Mouse (Mus musculus) forebrain, embryonic 14.5 days (tissue): Measurements from ENCODE around the gene Map3k12. TPM values are rescaled to one million over a fixed set of nuclear protein-coding genes. Genes with fewer than 3 reads are reported as not detected.

ENCODE experiments used
- ATAC-seq: fragments of 200-750 bp; cut with Nextera tagmentation; 2 replicates; pipeline ENCODE4 v1.8.0; 2017; ENCODE audit warnings: mild to moderate bottlenecking, moderate library complexity
- DNase-seq: peaks from one replicate; pipeline ENCODE4 v3.0.0-alpha.2; 2015; ENCODE audit warnings: low spot score
- H3K27ac ChIP-seq: fragments of 300-500 bp; sonication (generic); 2 replicates; pipeline ENCODE4 v1.5.1; 2014; ENCODE audit warnings: low read depth, mild to moderate bottlenecking, control low read depth, low read length, moderate library complexity
- H3K27me3 ChIP-seq: fragments of 300-500 bp; sonication (generic); replicated peaks from 2 replicates; pipeline ENCODE4 v1.6.1; 2014; ENCODE audit warnings: low read length, control low read depth, mixed read lengths; ENCODE audit not compliant: control insufficient read depth, insufficient read depth
- H3K36me3 ChIP-seq: fragments of 300-500 bp; sonication (generic); 2 replicates; pipeline ENCODE4 v1.6.1; 2014; ENCODE audit warnings: low read length, control low read depth; ENCODE audit not compliant: control insufficient read depth, insufficient read depth
- H3K4me1 ChIP-seq: fragments of 300-500 bp; sonication (generic); 2 replicates; pipeline ENCODE4 v1.6.1; 2014; ENCODE audit warnings: antibody characterized with exemption, low read length, control low read depth; ENCODE audit not compliant: control insufficient read depth, insufficient read depth
- H3K4me2 ChIP-seq: fragments of 300-500 bp; sonication (generic); 2 replicates; pipeline ENCODE4 v1.6.1; 2014; ENCODE audit warnings: mild to moderate bottlenecking, control low read depth, low read length
- H3K4me3 ChIP-seq: fragments of 300-500 bp; sonication (generic); 2 replicates; pipeline ENCODE4 v1.5.1; 2014; ENCODE audit warnings: low read depth, low read length, control low read depth
- H3K9ac ChIP-seq: fragments of 300-500 bp; sonication (generic); 2 replicates; pipeline ENCODE4 v1.6.1; 2014; ENCODE audit warnings: mild to moderate bottlenecking, low read length, control low read depth, moderate library complexity
- H3K9me3 ChIP-seq: fragments of 300-500 bp; sonication (generic); replicated peaks from 2 replicates; pipeline ENCODE4 v1.6.1; 2016; ENCODE audit warnings: low read length, control low read depth, mixed read lengths; ENCODE audit not compliant: control insufficient read depth
- WGBS: fragments of 180-500 bp; shearing (Covaris S2); extraction: QIAGEN DNeasy Blood & Tissue Kit; methylation state at CpG from one replicate; pipeline ENCODE4 v1.1.7; 2014; 5-methylcytosine and 5-hydroxymethylcytosine counted together
- polyA plus RNA-seq: library from polyadenylated mRNA; unstranded; fragments of >200 nt; fragmentation: Nextera tagmentation; extraction: Ambion mirVana; gene quantifications from 2 replicates; pipeline ENCODE4 v1.2.1, GENCODE M21; 2014

Gene Map3k12
- polyA plus RNA-seq, 1 experiment from 2014 or later: 28.6 TPM

DNA sequence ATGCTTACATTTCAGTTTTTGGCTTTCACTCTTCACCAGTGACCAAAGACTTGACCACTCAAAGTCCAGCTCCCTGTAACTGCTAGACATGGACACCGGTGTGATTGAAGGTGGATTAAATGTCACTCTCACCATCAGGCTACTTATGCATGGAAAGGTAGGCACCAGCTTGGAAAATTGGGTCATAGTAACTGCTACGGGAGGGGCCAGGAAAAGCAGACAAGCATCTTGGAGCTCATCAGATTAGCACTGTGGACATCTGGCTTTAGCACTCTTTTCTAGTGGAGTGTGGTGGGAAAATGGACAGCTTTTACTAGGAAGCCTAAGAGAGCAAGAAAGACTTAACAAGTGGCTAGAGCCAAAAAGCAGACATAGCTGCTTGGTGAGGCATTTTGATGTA lies 43.6 kb downstream of the Map3k12 start:
- peaks cover 14% of the 10 kb centered on the region for H3K4me1 ChIP-seq
- ATAC-seq: no peak
- peaks cover 47% of the 10 kb centered on the region for H3K36me3 ChIP-seq
- no peak overlapping the region for H3K4me3 ChIP-seq
- no peak overlapping the region; the same call in 1 of the 2 replicates for H3K4me2 ChIP-seq
- DNase-seq: no peak
- no peaks in the 10 kb centered on the region for H3K27me3 ChIP-seq
- H3K9me3 ChIP-seq: no peaks in the 10 kb centered on the region
- 72% methylated on average over 2 of the region's 2 CpGs for WGBS
- H3K27ac ChIP-seq: no peak overlapping the region
- H3K9ac ChIP-seq: no peak overlapping the region

DNA sequence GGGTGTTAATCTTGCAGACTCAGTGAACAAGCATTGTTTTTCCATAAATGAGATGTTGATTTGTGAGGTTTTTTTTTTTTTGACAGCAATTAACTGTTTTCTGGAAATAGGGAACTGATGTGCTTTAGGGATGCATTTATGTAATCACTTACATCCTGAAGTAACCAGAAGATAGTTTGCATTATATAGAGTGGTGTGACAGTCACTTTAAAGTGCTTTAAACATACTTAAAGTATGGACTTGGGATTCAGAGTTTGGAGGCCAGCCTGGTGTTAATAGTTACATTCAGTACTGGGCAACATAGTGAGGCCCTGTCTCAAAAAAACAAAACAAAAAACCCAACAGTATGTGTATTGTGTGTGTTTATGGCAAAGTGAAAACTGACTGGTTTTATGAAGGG lies 45.1 kb downstream of the Map3k12 start:
- Histone ChIP-seq H3K4me3 (peak overlapping the region; percentile 83), H3K9me3 (no peaks in the 10 kb centered on the region), H3K27ac (no peak overlapping the region), H3K27me3 (no peaks in the 10 kb centered on the region), H3K4me2 (peak overlapping the region; percentile 71), H3K9ac (peak overlapping the region; percentile 41; the same call in 1 of the 2 replicates), H3K36me3 (peaks cover 32% of the 10 kb centered on the region), H3K4me1 (peaks cover 14% of the 10 kb centered on the region)
- DNase-seq (no peak), ATAC-seq (no peak)

DNA sequence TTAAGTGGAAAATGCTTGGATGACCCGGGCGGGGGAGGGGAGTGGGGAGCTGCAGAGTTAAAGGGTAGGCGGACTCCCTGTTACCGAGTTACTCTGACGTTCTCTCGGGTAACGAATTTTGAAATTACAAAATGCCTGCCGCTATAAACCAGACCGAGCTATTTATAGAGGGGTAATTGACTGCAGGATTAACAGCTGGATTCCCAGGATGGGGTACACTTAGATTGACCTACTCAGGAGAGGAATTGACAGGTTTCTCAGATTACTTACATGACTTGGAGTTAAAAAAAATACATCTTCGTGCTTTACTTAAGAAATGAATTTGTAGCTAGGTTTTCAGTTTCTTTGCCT lies 45.6 kb downstream of the Map3k12 start:
- DNase-seq: no peak
- H3K36me3 ChIP-seq: peaks cover 27% of the 10 kb centered on the region
- peaks cover 14% of the 10 kb centered on the region for H3K4me1 ChIP-seq
- peak overlapping the region; percentile 71 for H3K4me2 ChIP-seq
- no peak for ATAC-seq
- H3K4me3 ChIP-seq: peak overlapping the region; percentile 83
- under 1% methylated on average over 10 of the region's 10 CpGs for WGBS
- H3K9me3 ChIP-seq: no peaks in the 10 kb centered on the region
- no peaks in the 10 kb centered on the region for H3K27me3 ChIP-seq
- peak overlapping the region; percentile 96 for H3K27ac ChIP-seq
- H3K9ac ChIP-seq: peak overlapping the region; percentile 94

GRCm38 (mm10) chr15:102470605-102471294 lies 46.1 kb downstream of the Map3k12 start:
- ATAC-seq: peak; percentile 72
- Histone ChIP-seq H3K4me3 (peak overlapping the region; percentile 83), H3K9ac (peak overlapping the region; percentile 94), H3K4me1 (peaks cover 14% of the 10 kb centered on the region), H3K27me3 (no peaks in the 10 kb centered on the region), H3K4me2 (peak overlapping the region; percentile 71), H3K27ac (peak overlapping the region; percentile 96), H3K9me3 (no peaks in the 10 kb centered on the region), H3K36me3 (peaks cover 22% of the 10 kb centered on the region)
- WGBS: 1% methylated on average over 34 of the region's 67 CpGs
- peak; percentile 84 for DNase-seq

DNA sequence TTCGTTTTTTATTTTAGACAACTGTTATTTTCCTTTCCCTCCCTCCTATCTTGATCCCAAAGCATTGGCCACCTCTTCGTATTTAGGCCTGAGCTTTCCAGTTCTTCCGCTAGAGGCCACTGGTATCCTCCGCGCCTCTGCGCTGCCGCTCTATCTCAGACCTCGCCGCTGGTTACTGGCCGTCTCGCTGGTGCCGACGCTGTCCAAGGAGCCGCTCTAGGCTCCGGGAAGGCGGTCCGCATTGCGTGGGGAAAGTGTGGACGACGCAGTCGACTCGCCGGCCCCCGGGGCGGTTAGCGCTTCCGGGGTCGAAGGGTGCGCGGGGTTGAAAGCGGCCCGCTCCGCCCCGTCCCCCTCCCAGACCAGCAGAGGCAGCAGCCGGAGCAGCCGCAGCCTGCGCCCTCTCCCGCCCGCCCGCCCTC lies 46.7 kb downstream of the Map3k12 start, which contains the start of gene Pcbp2:
Pcbp2 (plus strand) TSS at position 357 of the 422 bp plus-strand sequence.
- DNase-seq (peak; percentile 99), ATAC-seq (peak; percentile 99)
- H3K9me3 ChIP-seq: no peaks in the 10 kb centered on the region
- peaks cover 17% of the 10 kb centered on the region for H3K36me3 ChIP-seq
- no peaks in the 10 kb centered on the region for H3K27me3 ChIP-seq
- H3K4me2 ChIP-seq: peak within 1 kb of the TSS; percentile 71
- peak within 1 kb of the TSS; percentile 94 for H3K9ac ChIP-seq
- WGBS: under 1% methylated on average over 34 of the region's 40 CpGs
- H3K4me3 ChIP-seq: peak within 1 kb of the TSS; percentile 83
- peaks cover 14% of the 10 kb centered on the region for H3K4me1 ChIP-seq
- peak within 1 kb of the TSS; percentile 96 for H3K27ac ChIP-seq

GRCm38 (mm10) chr15:102468675-102469370 lies 48.0 kb downstream of the Map3k12 start:
- Histone ChIP-seq H3K9me3 (no peaks in the 10 kb centered on the region), H3K4me3 (no peak overlapping the region), H3K9ac (no peak overlapping the region), H3K36me3 (peaks cover 3% of the 10 kb centered on the region), H3K27me3 (no peaks in the 10 kb centered on the region), H3K4me1 (peaks cover 14% of the 10 kb centered on the region), H3K4me2 (no peak overlapping the region), H3K27ac (no peak overlapping the region)
- DNase-seq (no peak), ATAC-seq (no peak)
- 95% methylated on average over 9 of the region's 9 CpGs for WGBS

- DNase-seq (peak; percentile 34), ATAC-seq (no peak)
- H3K27me3 ChIP-seq: no peaks in the 10 kb centered on the region
- no peak overlapping the region for H3K4me3 ChIP-seq
- peaks cover 2% of the 10 kb centered on the region; the same call in 1 of the 2 replicates for H3K4me1 ChIP-seq
- no peak overlapping the region for H3K9ac ChIP-seq
- H3K9me3 ChIP-seq: no peaks in the 10 kb centered on the region
- 0 out of 2 replicates have a peak, but pooled peaks cover 2% of the 10 kb centered on the region for H3K36me3 ChIP-seq
- no peak overlapping the region for H3K4me2 ChIP-seq
- no peak overlapping the region for H3K27ac ChIP-seq
Observed at GRCm38 (mm10) chr15:102463666-102464065, 53.2 kb downstream of the Map3k12 start.

- Histone ChIP-seq H3K9me3 (no peaks in the 10 kb centered on the region), H3K4me1 (peaks cover 2% of the 10 kb centered on the region; the same call in 1 of the 2 replicates), H3K4me3 (no peak overlapping the region), H3K27ac (no peak overlapping the region), H3K27me3 (no peaks in the 10 kb centered on the region), H3K4me2 (no peak overlapping the region), H3K36me3 (0 out of 2 replicates have a peak, but pooled peaks cover 2% of the 10 kb centered on the region), H3K9ac (no peak overlapping the region)
- DNase-seq (no peak), ATAC-seq (no peak)
- 88% methylated on average over 9 of the region's 9 CpGs for WGBS
Observed at GRCm38 (mm10) chr15:102461430-102462075, 55.3 kb downstream of the Map3k12 start.
